Mouse (Mus musculus) heart, embryonic 12.5 days (tissue): ENCODE data around the gene Zfp568. TPM values are rescaled to one million over a fixed set of nuclear protein-coding genes. Genes with fewer than 3 reads are reported as not detected.

Experiments
- ATAC-seq: fragments of 200-750 bp; cut with Nextera tagmentation; 2 replicates; pipeline ENCODE4 v1.8.0; 2017; ENCODE audit warnings: moderate TSS enrichment, moderate library complexity; ENCODE audit not compliant: insufficient number of reproducible peaks, low FRiP score
- H3K27ac ChIP-seq: fragments of 300-500 bp; sonication (generic); 2 replicates; pipeline ENCODE4 v1.5.1; 2016; ENCODE audit warnings: mild to moderate bottlenecking, moderate library complexity; ENCODE audit not compliant: poor library complexity, severe bottlenecking
- H3K27me3 ChIP-seq: fragments of 300-500 bp; sonication (generic); replicated peaks from 2 replicates; pipeline ENCODE4 v1.6.1; 2016; ENCODE audit warnings: mild to moderate bottlenecking, moderate library complexity
- H3K36me3 ChIP-seq: fragments of 300-500 bp; sonication (generic); 2 replicates; pipeline ENCODE4 v1.6.1; 2016; ENCODE audit warnings: mild to moderate bottlenecking, moderate library complexity
- H3K4me1 ChIP-seq: fragments of 300-500 bp; sonication (generic); replicated peaks from 2 replicates; pipeline ENCODE4 v1.6.1; 2016; ENCODE audit warnings: mild to moderate bottlenecking
- H3K4me2 ChIP-seq: fragments of 300-500 bp; sonication (generic); 2 replicates; pipeline ENCODE4 v1.6.1; 2016; ENCODE audit warnings: mild to moderate bottlenecking, moderate library complexity
- H3K4me3 ChIP-seq: fragments of 300-500 bp; sonication (generic); 2 replicates; pipeline ENCODE4 v1.5.1; 2016; ENCODE audit warnings: mild to moderate bottlenecking
- H3K9ac ChIP-seq: fragments of 300-500 bp; sonication (generic); 2 replicates; pipeline ENCODE4 v1.6.1; 2016; ENCODE audit warnings: mild to moderate bottlenecking, moderate library complexity
- H3K9me3 ChIP-seq: fragments of 300-500 bp; sonication (generic); replicated peaks from 2 replicates; pipeline ENCODE4 v1.6.1; 2016; ENCODE audit warnings: mild to moderate bottlenecking, moderate library complexity
- WGBS: fragments of 180-500 bp; shearing (Covaris S2); methylation state at CpG from one replicate; pipeline ENCODE4 v1.1.7; 2016; 5-methylcytosine and 5-hydroxymethylcytosine counted together
- polyA plus RNA-seq: library from polyadenylated mRNA; unstranded; fragments of >200 nt; fragmentation: Nextera tagmentation; extraction: Ambion mirVana; gene quantifications from 2 replicates; pipeline ENCODE4 v1.2.1, GENCODE M21; 2016

Zfp568 gene
- polyA plus RNA-seq, 1 experiment from 2014 or later = 36.7 TPM

GRCm38 (mm10) chr7:29987551-29987950, 3.8 kb downstream of the Zfp568 start:
- Histone ChIP-seq H3K27me3 (no peaks in the 10 kb centered on the region), H3K9ac (no peak overlapping the region), H3K36me3 (peaks cover 58% of the 10 kb centered on the region), H3K4me3 (no peak overlapping the region), H3K4me1 (peaks cover 18% of the 10 kb centered on the region), H3K9me3 (no peaks in the 10 kb centered on the region), H3K4me2 (no peak overlapping the region), H3K27ac (no peak overlapping the region)
- WGBS = 88% methylated on average over 5 of the region's 5 CpGs
- ATAC-seq = no peak

- H3K27ac ChIP-seq = no peak overlapping the region
These were observed 5.3 kb downstream of the Zfp568 start for GRCm38 (mm10) chr7:29989031-29989430.

GRCm38 (mm10) chr7:29992698-29993097, 8.9 kb downstream of the Zfp568 start:
- Histone ChIP-seq H3K27ac (no peak overlapping the region), H3K4me1 (peaks cover 4% of the 10 kb centered on the region; the same call in 1 of the 2 replicates), H3K4me3 (no peak overlapping the region), H3K27me3 (no peaks in the 10 kb centered on the region), H3K9ac (no peak overlapping the region), H3K36me3 (peaks cover 81% of the 10 kb centered on the region), H3K4me2 (no peak overlapping the region), H3K9me3 (no peaks in the 10 kb centered on the region)
- 95% methylated on average over 8 of the region's 8 CpGs for WGBS
- no peak for ATAC-seq

More at GRCm38 (mm10) chr7:29989031-29989430, 5.3 kb downstream of the Zfp568 start:
- Histone ChIP-seq H3K4me1 (peaks cover 12% of the 10 kb centered on the region), H3K4me3 (no peak overlapping the region), H3K36me3 (peaks cover 70% of the 10 kb centered on the region), H3K4me2 (no peak overlapping the region), H3K9ac (no peak overlapping the region), H3K9me3 (no peaks in the 10 kb centered on the region), H3K27me3 (no peaks in the 10 kb centered on the region)
- WGBS = 80% methylated on average over 11 of the region's 11 CpGs
- no peak for ATAC-seq

- H3K36me3 ChIP-seq = peaks cover 81% of the 10 kb centered on the region
- no peak overlapping the region for H3K27ac ChIP-seq
- no peaks in the 10 kb centered on the region for H3K27me3 ChIP-seq
- H3K4me1 ChIP-seq = peaks cover 10% of the 10 kb centered on the region; the same call in 1 of the 2 replicates
- no peak overlapping the region for H3K9ac ChIP-seq
- no peak overlapping the region for H3K4me3 ChIP-seq
- WGBS = 94% methylated on average over 9 of the region's 9 CpGs
- no peaks in the 10 kb centered on the region for H3K9me3 ChIP-seq
- no peak for ATAC-seq
- H3K4me2 ChIP-seq = no peak overlapping the region
These were observed 9.6 kb downstream of the Zfp568 start for GRCm38 (mm10) chr7:29993340-29993739.

- peaks cover 14% of the 10 kb centered on the region; the same call in 1 of the 2 replicates for H3K4me1 ChIP-seq
- 88% methylated on average over 8 of the region's 8 CpGs for WGBS
- H3K9me3 ChIP-seq = no peaks in the 10 kb centered on the region
- H3K36me3 ChIP-seq = peaks cover 87% of the 10 kb centered on the region
- no peak for ATAC-seq
- H3K9ac ChIP-seq = no peak overlapping the region
- H3K27me3 ChIP-seq = no peaks in the 10 kb centered on the region
- H3K4me3 ChIP-seq = no peak overlapping the region
- no peak overlapping the region for H3K27ac ChIP-seq
- H3K4me2 ChIP-seq = no peak overlapping the region
These were observed 11.4 kb downstream of the Zfp568 start for GRCm38 (mm10) chr7:29995134-29995533.

GRCm38 (mm10) chr7:30000601-30001000, 16.8 kb downstream of the Zfp568 start:
- 65% methylated on average over 5 of the region's 5 CpGs for WGBS
- Histone ChIP-seq H3K4me2 (no peak overlapping the region), H3K4me1 (peaks cover 14% of the 10 kb centered on the region; the same call in 1 of the 2 replicates), H3K36me3 (peaks cover 72% of the 10 kb centered on the region), H3K27ac (no peak overlapping the region), H3K9ac (no peak overlapping the region), H3K27me3 (no peaks in the 10 kb centered on the region), H3K4me3 (no peak overlapping the region), H3K9me3 (no peaks in the 10 kb centered on the region)
- ATAC-seq = no peak

GRCm38 (mm10) chr7:30007601-30008000, 23.8 kb downstream of the Zfp568 start:
- ATAC-seq = no peak

GRCm38 (mm10) chr7:30008020-30008690, 24.4 kb downstream of the Zfp568 start:
- Histone ChIP-seq H3K9me3 (no peaks in the 10 kb centered on the region), H3K4me1 (0 out of 2 replicates have a peak, but pooled peaks cover 6% of the 10 kb centered on the region), H3K27ac (no peak overlapping the region), H3K4me2 (no peak overlapping the region), H3K36me3 (peaks cover 78% of the 10 kb centered on the region), H3K27me3 (no peaks in the 10 kb centered on the region), H3K9ac (no peak overlapping the region), H3K4me3 (no peak overlapping the region)
- ATAC-seq = no peak
- WGBS = 87% methylated on average over 6 of the region's 6 CpGs

More at GRCm38 (mm10) chr7:30007601-30008000, 23.8 kb downstream of the Zfp568 start:
- WGBS = 90% methylated on average over 1 of the region's 1 CpGs
- Histone ChIP-seq H3K9me3 (no peaks in the 10 kb centered on the region), H3K4me3 (no peak overlapping the region), H3K36me3 (peaks cover 77% of the 10 kb centered on the region), H3K4me2 (no peak overlapping the region), H3K9ac (no peak overlapping the region), H3K27ac (no peak overlapping the region), H3K4me1 (0 out of 2 replicates have a peak, but pooled peaks cover 6% of the 10 kb centered on the region), H3K27me3 (no peaks in the 10 kb centered on the region)

- Histone ChIP-seq H3K4me1 (0 out of 2 replicates have a peak, but pooled peaks cover 6% of the 10 kb centered on the region), H3K27me3 (no peaks in the 10 kb centered on the region), H3K4me2 (no peak overlapping the region), H3K4me3 (no peak overlapping the region), H3K9ac (no peak overlapping the region), H3K27ac (no peak overlapping the region), H3K9me3 (no peaks in the 10 kb centered on the region), H3K36me3 (peaks cover 82% of the 10 kb centered on the region)
- ATAC-seq = no peak
- WGBS = 84% methylated on average over 21 of the region's 21 CpGs
These were observed 25.7 kb downstream of the Zfp568 start for GRCm38 (mm10) chr7:30009321-30010085.

- Histone ChIP-seq H3K27me3 (no peaks in the 10 kb centered on the region), H3K4me3 (no peak overlapping the region), H3K4me1 (0 out of 2 replicates have a peak, but pooled peaks cover 6% of the 10 kb centered on the region), H3K4me2 (no peak overlapping the region), H3K9ac (no peak overlapping the region), H3K27ac (no peak overlapping the region), H3K9me3 (no peaks in the 10 kb centered on the region), H3K36me3 (peaks cover 85% of the 10 kb centered on the region)
- no peak for ATAC-seq
- WGBS = 87% methylated on average over 10 of the region's 10 CpGs
These were observed 26.9 kb downstream of the Zfp568 start for GRCm38 (mm10) chr7:30010551-30011195.

GRCm38 (mm10) chr7:30012956-30013363, 29.2 kb downstream of the Zfp568 start:
- ATAC-seq = no peak

More at GRCm38 (mm10) chr7:30012956-30013363, 29.2 kb downstream of the Zfp568 start:
- 0 out of 2 replicates have a peak, but pooled peaks cover under 1% of the 10 kb centered on the region for H3K4me1 ChIP-seq
- no peak overlapping the region for H3K4me3 ChIP-seq
- 86% methylated on average over 4 of the region's 4 CpGs for WGBS
- peaks cover 88% of the 10 kb centered on the region for H3K36me3 ChIP-seq
- H3K27me3 ChIP-seq = no peaks in the 10 kb centered on the region
- H3K9me3 ChIP-seq = no peaks in the 10 kb centered on the region
- no peak overlapping the region for H3K9ac ChIP-seq
- no peak overlapping the region for H3K4me2 ChIP-seq
- H3K27ac ChIP-seq = no peak overlapping the region
